Mouse (Mus musculus): Measurements from ENCODE around the gene Fli1. TPM values are rescaled to one million over a fixed set of nuclear protein-coding genes. Genes with fewer than 3 reads are reported as not detected.

Gene Fli1
- polyA plus RNA-seq, 1 experiment from 2014 or later, result 5.5 TPM

GRCm38 (mm10) chr9:32535201-32535955, 7.3 kb downstream of the Fli1 start:
- ATAC-seq (no peak), DNase-seq (ENCODE audit: low spot score) (no peak)
- H3K9ac ChIP-seq (ENCODE audit: low read length), result no peak overlapping the region
- H3K36me3 ChIP-seq (ENCODE audit: control insufficient read depth, insufficient read depth, low read length), result no peaks in the 10 kb centered on the region
- no peak overlapping the region for H3K27ac ChIP-seq (ENCODE audit: low read depth, low read length)
- H3K9me3 ChIP-seq (replicated peaks; ENCODE audit: control insufficient read depth, low read length), result no peaks in the 10 kb centered on the region
- H3K4me1 ChIP-seq (ENCODE audit: control insufficient read depth, insufficient read depth, low read length), result peaks cover 2% of the 10 kb centered on the region; the same call in 1 of the 2 replicates
- H3K27me3 ChIP-seq (replicated peaks; ENCODE audit: control insufficient read depth, insufficient read depth, low read length), result peaks cover 28% of the 10 kb centered on the region
- no peak overlapping the region for H3K4me2 ChIP-seq (ENCODE audit: low read length)
- WGBS, result 56% methylated on average over 2 of the region's 2 CpGs
- H3K4me3 ChIP-seq (ENCODE audit: low read depth, low read length), result no peak overlapping the region

GRCm38 (mm10) chr9:32534025-32534615, 8.5 kb downstream of the Fli1 start:
- Histone ChIP-seq H3K4me1 (ENCODE audit: control insufficient read depth, insufficient read depth, low read length) (no peaks in the 10 kb centered on the region), H3K9me3 (replicated peaks; ENCODE audit: control insufficient read depth, low read length) (no peaks in the 10 kb centered on the region), H3K9ac (ENCODE audit: low read length) (no peak overlapping the region), H3K4me3 (ENCODE audit: low read depth, low read length) (no peak overlapping the region), H3K27ac (ENCODE audit: low read depth, low read length) (no peak overlapping the region), H3K27me3 (replicated peaks; ENCODE audit: control insufficient read depth, insufficient read depth, low read length) (peaks cover 15% of the 10 kb centered on the region), H3K4me2 (ENCODE audit: low read length) (no peak overlapping the region), H3K36me3 (ENCODE audit: control insufficient read depth, insufficient read depth, low read length) (no peaks in the 10 kb centered on the region)
- 80% methylated on average over 11 of the region's 11 CpGs for WGBS
- ATAC-seq, result no peak
- DNase-seq (ENCODE audit: low spot score), result no peak

- H3K36me3 ChIP-seq (ENCODE audit: control insufficient read depth, insufficient read depth, low read length), result no peaks in the 10 kb centered on the region
- no peaks in the 10 kb centered on the region for H3K9me3 ChIP-seq (replicated peaks; ENCODE audit: control insufficient read depth, low read length)
- no peaks in the 10 kb centered on the region for H3K27me3 ChIP-seq (replicated peaks; ENCODE audit: control insufficient read depth, insufficient read depth, low read length)
- no peak overlapping the region for H3K4me2 ChIP-seq (ENCODE audit: low read length)
- 87% methylated on average over 4 of the region's 4 CpGs for WGBS
- no peak overlapping the region for H3K9ac ChIP-seq (ENCODE audit: low read length)
- no peak overlapping the region for H3K4me3 ChIP-seq (ENCODE audit: low read depth, low read length)
- no peak overlapping the region for H3K27ac ChIP-seq (ENCODE audit: low read depth, low read length)
- H3K4me1 ChIP-seq (ENCODE audit: control insufficient read depth, insufficient read depth, low read length), result no peaks in the 10 kb centered on the region
- no peak for DNase-seq (ENCODE audit: low spot score)
- ATAC-seq, result no peak
Measured at GRCm38 (mm10) chr9:32531588-32531987, 11.1 kb downstream of the Fli1 start.

GRCm38 (mm10) chr9:32530975-32531374, 11.7 kb downstream of the Fli1 start:
- ATAC-seq, result no peak
- Histone ChIP-seq H3K9me3 (replicated peaks; ENCODE audit: control insufficient read depth, low read length) (no peaks in the 10 kb centered on the region), H3K4me2 (ENCODE audit: low read length) (no peak overlapping the region), H3K9ac (ENCODE audit: low read length) (no peak overlapping the region), H3K4me1 (ENCODE audit: control insufficient read depth, insufficient read depth, low read length) (no peaks in the 10 kb centered on the region), H3K27ac (ENCODE audit: low read depth, low read length) (no peak overlapping the region), H3K27me3 (replicated peaks; ENCODE audit: control insufficient read depth, insufficient read depth, low read length) (no peaks in the 10 kb centered on the region), H3K36me3 (ENCODE audit: control insufficient read depth, insufficient read depth, low read length) (no peaks in the 10 kb centered on the region), H3K4me3 (ENCODE audit: low read depth, low read length) (no peak overlapping the region)
- DNase-seq (ENCODE audit: low spot score), result no peak
- WGBS, result 74% methylated on average over 1 of the region's 1 CpGs

- no peak for ATAC-seq
- no peaks in the 10 kb centered on the region for H3K36me3 ChIP-seq (ENCODE audit: control insufficient read depth, insufficient read depth, low read length)
- no peak for DNase-seq (ENCODE audit: low spot score)
- WGBS, result 20% methylated on average over 5 of the region's 5 CpGs
- H3K4me3 ChIP-seq (ENCODE audit: low read depth, low read length), result no peak overlapping the region
- no peaks in the 10 kb centered on the region for H3K9me3 ChIP-seq (replicated peaks; ENCODE audit: control insufficient read depth, low read length)
- no peaks in the 10 kb centered on the region for H3K27me3 ChIP-seq (replicated peaks; ENCODE audit: control insufficient read depth, insufficient read depth, low read length)
- no peaks in the 10 kb centered on the region for H3K4me1 ChIP-seq (ENCODE audit: control insufficient read depth, insufficient read depth, low read length)
- no peak overlapping the region for H3K9ac ChIP-seq (ENCODE audit: low read length)
- no peak overlapping the region for H3K27ac ChIP-seq (ENCODE audit: low read depth, low read length)
- H3K4me2 ChIP-seq (ENCODE audit: low read length), result no peak overlapping the region
Measured at GRCm38 (mm10) chr9:32530188-32530587, 12.5 kb downstream of the Fli1 start.

GRCm38 (mm10) chr9:32529594-32529993, 13.1 kb downstream of the Fli1 start:
- Histone ChIP-seq H3K9me3 (replicated peaks; ENCODE audit: control insufficient read depth, low read length) (no peaks in the 10 kb centered on the region), H3K9ac (ENCODE audit: low read length) (no peak overlapping the region), H3K4me1 (ENCODE audit: control insufficient read depth, insufficient read depth, low read length) (no peaks in the 10 kb centered on the region), H3K36me3 (ENCODE audit: control insufficient read depth, insufficient read depth, low read length) (no peaks in the 10 kb centered on the region), H3K4me3 (ENCODE audit: low read depth, low read length) (no peak overlapping the region), H3K4me2 (ENCODE audit: low read length) (no peak overlapping the region), H3K27ac (ENCODE audit: low read depth, low read length) (no peak overlapping the region), H3K27me3 (replicated peaks; ENCODE audit: control insufficient read depth, insufficient read depth, low read length) (no peaks in the 10 kb centered on the region)
- WGBS, result 87% methylated on average over 5 of the region's 5 CpGs
- ATAC-seq (no peak), DNase-seq (ENCODE audit: low spot score) (no peak)

GRCm38 (mm10) chr9:32527329-32527728, 15.3 kb downstream of the Fli1 start:
- Histone ChIP-seq H3K4me1 (ENCODE audit: control insufficient read depth, insufficient read depth, low read length) (no peaks in the 10 kb centered on the region), H3K27me3 (replicated peaks; ENCODE audit: control insufficient read depth, insufficient read depth, low read length) (no peaks in the 10 kb centered on the region), H3K27ac (ENCODE audit: low read depth, low read length) (no peak overlapping the region), H3K9me3 (replicated peaks; ENCODE audit: control insufficient read depth, low read length) (no peaks in the 10 kb centered on the region), H3K36me3 (ENCODE audit: control insufficient read depth, insufficient read depth, low read length) (no peaks in the 10 kb centered on the region), H3K4me3 (ENCODE audit: low read depth, low read length) (no peak overlapping the region), H3K4me2 (ENCODE audit: low read length) (no peak overlapping the region), H3K9ac (ENCODE audit: low read length) (no peak overlapping the region)
- 95% methylated on average over 7 of the region's 7 CpGs for WGBS
- ATAC-seq (no peak), DNase-seq (ENCODE audit: low spot score) (no peak)

- Histone ChIP-seq H3K4me1 (ENCODE audit: control insufficient read depth, insufficient read depth, low read length) (no peaks in the 10 kb centered on the region), H3K9me3 (replicated peaks; ENCODE audit: control insufficient read depth, low read length) (no peaks in the 10 kb centered on the region), H3K4me2 (ENCODE audit: low read length) (no peak overlapping the region), H3K27me3 (replicated peaks; ENCODE audit: control insufficient read depth, insufficient read depth, low read length) (no peaks in the 10 kb centered on the region), H3K4me3 (ENCODE audit: low read depth, low read length) (no peak overlapping the region), H3K36me3 (ENCODE audit: control insufficient read depth, insufficient read depth, low read length) (no peaks in the 10 kb centered on the region), H3K27ac (ENCODE audit: low read depth, low read length) (no peak overlapping the region), H3K9ac (ENCODE audit: low read length) (no peak overlapping the region)
- 85% methylated on average over 5 of the region's 5 CpGs for WGBS
- DNase-seq (ENCODE audit: low spot score), result no peak
- ATAC-seq, result no peak
Measured at GRCm38 (mm10) chr9:32525787-32526186, 16.9 kb downstream of the Fli1 start.

- DNase-seq (ENCODE audit: low spot score) (no peak), ATAC-seq (no peak)
- no peaks in the 10 kb centered on the region for H3K36me3 ChIP-seq (ENCODE audit: control insufficient read depth, insufficient read depth, low read length)
- no peaks in the 10 kb centered on the region for H3K27me3 ChIP-seq (replicated peaks; ENCODE audit: control insufficient read depth, insufficient read depth, low read length)
- no peak overlapping the region for H3K9ac ChIP-seq (ENCODE audit: low read length)
- WGBS, result 75% methylated on average over 2 of the region's 2 CpGs
- H3K4me2 ChIP-seq (ENCODE audit: low read length), result no peak overlapping the region
- H3K27ac ChIP-seq (ENCODE audit: low read depth, low read length), result no peak overlapping the region
- no peaks in the 10 kb centered on the region for H3K9me3 ChIP-seq (replicated peaks; ENCODE audit: control insufficient read depth, low read length)
- H3K4me3 ChIP-seq (ENCODE audit: low read depth, low read length), result no peak overlapping the region
- no peaks in the 10 kb centered on the region for H3K4me1 ChIP-seq (ENCODE audit: control insufficient read depth, insufficient read depth, low read length)
Measured at GRCm38 (mm10) chr9:32522536-32523245, 20.0 kb downstream of the Fli1 start.

All from forebrain, embryonic 14.5 days (tissue).